Mouse (Mus musculus): Measurements from ENCODE around the gene Eddm3b. TPM values are rescaled to one million over a fixed set of nuclear protein-coding genes. Genes with fewer than 3 reads are reported as not detected.

Gene Eddm3b
- polyA plus RNA-seq, 1 experiment from 2014 or later: not detected

DNA sequence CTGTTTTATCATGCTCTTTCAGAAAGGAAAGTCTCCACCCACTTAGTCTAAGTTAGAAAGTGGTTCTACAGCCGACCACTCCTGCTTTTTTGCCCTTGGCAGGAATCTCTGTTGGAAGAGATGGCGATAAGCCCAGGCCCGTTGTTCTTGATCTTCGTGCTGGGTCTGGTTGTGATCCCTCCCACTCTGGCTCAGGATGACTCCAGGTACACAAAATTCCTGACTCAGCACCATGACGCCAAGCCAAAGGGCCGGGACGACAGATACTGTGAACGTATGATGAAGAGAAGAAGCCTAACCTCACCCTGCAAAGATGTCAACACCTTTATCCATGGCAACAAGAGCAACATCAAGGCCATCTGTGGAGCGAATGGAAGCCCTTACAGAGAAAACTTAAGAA, 12.9 kb upstream of the Eddm3b start:
- DNase-seq (ENCODE audit: low spot score): no peak
- Histone ChIP-seq H3K27ac (no peak overlapping the region), H3K9me3 (replicated peaks) (no peaks in the 10 kb centered on the region), H3K4me3 (no peak overlapping the region), H3K36me3 (no peaks in the 10 kb centered on the region), H3K4me1 (no peaks in the 10 kb centered on the region), H3K27me3 (ENCODE audit: low read depth, poor library complexity, severe bottlenecking) (no peaks in the 10 kb centered on the region)
- 84% methylated on average over 9 of the region's 9 CpGs for WGBS

GRCm38 (mm10) chr14:51103217-51103616, 11.0 kb upstream of the Eddm3b start:
- Histone ChIP-seq H3K4me3 (no peak overlapping the region), H3K9me3 (replicated peaks) (no peaks in the 10 kb centered on the region), H3K36me3 (no peaks in the 10 kb centered on the region), H3K27ac (no peak overlapping the region), H3K4me1 (no peaks in the 10 kb centered on the region), H3K27me3 (ENCODE audit: low read depth, poor library complexity, severe bottlenecking) (no peaks in the 10 kb centered on the region)
- peak; percentile 75 for DNase-seq (ENCODE audit: low spot score)
- 60% methylated on average over 3 of the region's 3 CpGs for WGBS

GRCm38 (mm10) chr14:51104366-51104765, 9.9 kb upstream of the Eddm3b start:
- Histone ChIP-seq H3K27me3 (ENCODE audit: low read depth, poor library complexity, severe bottlenecking) (no peaks in the 10 kb centered on the region), H3K4me1 (no peaks in the 10 kb centered on the region), H3K9me3 (replicated peaks) (no peaks in the 10 kb centered on the region), H3K27ac (no peak overlapping the region), H3K4me3 (no peak overlapping the region), H3K36me3 (no peaks in the 10 kb centered on the region)
- 90% methylated on average over 2 of the region's 2 CpGs for WGBS
- no peak for DNase-seq (ENCODE audit: low spot score)

DNA sequence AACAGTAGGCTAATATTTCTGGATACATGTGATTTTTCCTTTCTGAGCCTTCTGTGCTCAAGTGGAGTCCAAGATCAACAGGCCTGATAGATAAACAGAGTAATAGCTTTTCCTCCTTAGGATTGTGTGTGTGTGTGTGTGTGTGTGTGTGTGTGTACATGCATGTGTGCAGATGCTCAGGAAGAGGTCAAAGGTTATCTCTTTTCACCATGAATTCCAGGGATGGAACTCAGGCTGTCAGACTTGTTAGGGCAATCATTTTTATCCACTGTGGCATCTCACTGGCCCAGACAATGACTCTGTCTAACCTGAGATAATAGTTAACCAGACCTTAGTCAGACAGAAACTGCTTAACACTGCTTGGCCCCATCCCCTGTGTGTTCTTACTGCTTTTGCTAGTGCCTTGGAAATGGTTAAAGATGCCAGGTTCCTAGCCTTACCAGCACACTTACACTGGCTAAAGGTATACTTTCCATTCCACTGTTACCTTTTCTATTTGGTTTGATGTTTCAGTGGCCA, 7.7 kb upstream of the Eddm3b start:
- Histone ChIP-seq H3K27ac (no peak overlapping the region), H3K27me3 (ENCODE audit: low read depth, poor library complexity, severe bottlenecking) (no peaks in the 10 kb centered on the region), H3K36me3 (no peaks in the 10 kb centered on the region), H3K9me3 (replicated peaks) (no peaks in the 10 kb centered on the region), H3K4me3 (no peak overlapping the region), H3K4me1 (no peaks in the 10 kb centered on the region)
- DNase-seq (ENCODE audit: low spot score): no peak

DNA sequence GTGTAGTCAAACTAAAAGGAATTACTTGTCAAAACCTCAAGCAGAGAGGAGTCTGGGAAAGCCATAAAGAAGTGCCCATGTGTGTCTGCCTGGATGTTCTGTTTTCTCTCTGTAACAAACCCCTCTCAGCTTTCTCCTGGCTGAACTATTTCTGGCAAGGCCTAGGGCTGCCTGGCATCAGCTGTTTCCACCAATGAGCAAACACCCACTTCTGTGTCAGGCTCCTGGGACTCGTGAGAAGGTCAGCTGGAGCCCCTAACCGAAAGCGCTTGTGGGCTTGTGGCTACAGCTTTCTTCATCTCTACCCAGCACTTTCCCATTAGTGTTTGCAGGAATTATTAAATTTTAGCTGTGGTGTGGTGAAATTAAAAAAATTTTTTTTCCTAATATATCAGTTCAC, 2.3 kb upstream of the Eddm3b start:
- no peaks in the 10 kb centered on the region for H3K27me3 ChIP-seq (ENCODE audit: low read depth, poor library complexity, severe bottlenecking)
- WGBS: 72% methylated on average over 3 of the region's 3 CpGs
- no peak overlapping the region for H3K4me3 ChIP-seq
- H3K9me3 ChIP-seq (replicated peaks): no peaks in the 10 kb centered on the region
- H3K36me3 ChIP-seq: no peaks in the 10 kb centered on the region
- no peak for DNase-seq (ENCODE audit: low spot score)
- H3K27ac ChIP-seq: no peak overlapping the region
- H3K4me1 ChIP-seq: no peaks in the 10 kb centered on the region

- Histone ChIP-seq H3K4me3 (no peak overlapping the region), H3K4me1 (no peaks in the 10 kb centered on the region), H3K9me3 (replicated peaks) (no peaks in the 10 kb centered on the region), H3K27ac (no peak overlapping the region), H3K36me3 (no peaks in the 10 kb centered on the region), H3K27me3 (ENCODE audit: low read depth, poor library complexity, severe bottlenecking) (no peaks in the 10 kb centered on the region)
- DNase-seq (ENCODE audit: low spot score): no peak
- 42% methylated on average over 9 of the region's 9 CpGs for WGBS
Measured at GRCm38 (mm10) chr14:51113476-51113875, 750 bp upstream of the Eddm3b start.

- no peak for DNase-seq (ENCODE audit: low spot score)
- 91% methylated on average over 6 of the region's 6 CpGs for WGBS
- H3K27me3 ChIP-seq (ENCODE audit: low read depth, poor library complexity, severe bottlenecking): no peaks in the 10 kb centered on the region
- H3K4me3 ChIP-seq: no peak overlapping the region
- no peaks in the 10 kb centered on the region for H3K4me1 ChIP-seq
- no peak overlapping the region for H3K27ac ChIP-seq
- H3K9me3 ChIP-seq (replicated peaks): no peaks in the 10 kb centered on the region
- no peaks in the 10 kb centered on the region for H3K36me3 ChIP-seq
Measured at GRCm38 (mm10) chr14:51125684-51126083, 11.5 kb downstream of the Eddm3b start.

DNA sequence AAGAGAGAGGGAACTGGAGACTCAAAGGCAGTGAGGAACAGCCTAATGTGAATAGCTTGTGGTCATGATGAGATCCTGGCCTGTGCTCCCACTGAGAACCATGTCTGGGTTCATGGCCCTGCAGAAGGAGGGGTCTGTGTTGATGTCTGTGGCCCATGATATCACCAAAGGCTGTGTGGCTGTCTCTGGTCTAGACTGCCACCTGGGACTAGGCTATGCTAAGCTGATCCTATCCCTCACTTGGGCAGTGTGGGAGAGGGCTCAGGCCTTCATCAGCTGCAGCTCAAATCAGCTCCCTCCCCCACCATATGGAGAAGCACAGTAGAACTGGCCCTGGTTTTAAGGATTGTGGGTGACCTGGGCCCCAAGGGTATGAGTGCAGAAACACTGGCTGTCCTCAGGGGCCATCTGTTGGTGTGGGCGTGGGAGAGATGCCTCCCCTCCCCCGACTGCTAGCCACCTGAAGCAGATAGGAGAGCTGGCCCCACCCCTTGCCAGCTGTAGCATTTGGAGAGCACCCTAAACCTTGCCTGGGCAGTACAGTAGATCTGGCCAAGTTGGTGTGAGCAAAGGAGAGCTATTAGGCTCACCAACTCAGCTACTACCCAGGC, 13.5 kb downstream of the Eddm3b start:
- Histone ChIP-seq H3K27ac (no peak overlapping the region), H3K9me3 (replicated peaks) (no peaks in the 10 kb centered on the region), H3K4me3 (no peak overlapping the region), H3K27me3 (ENCODE audit: low read depth, poor library complexity, severe bottlenecking) (no peaks in the 10 kb centered on the region), H3K36me3 (no peaks in the 10 kb centered on the region), H3K4me1 (no peaks in the 10 kb centered on the region)
- WGBS: 60% methylated on average over 2 of the region's 2 CpGs
- no peak for DNase-seq (ENCODE audit: low spot score)

- no peak overlapping the region for H3K27ac ChIP-seq
- no peaks in the 10 kb centered on the region for H3K4me1 ChIP-seq
- no peaks in the 10 kb centered on the region for H3K27me3 ChIP-seq (ENCODE audit: low read depth, poor library complexity, severe bottlenecking)
- H3K36me3 ChIP-seq: no peaks in the 10 kb centered on the region
- DNase-seq (ENCODE audit: low spot score): no peak
- WGBS: 86% methylated on average over 9 of the region's 9 CpGs
- H3K9me3 ChIP-seq (replicated peaks): no peaks in the 10 kb centered on the region
- H3K4me3 ChIP-seq: no peak overlapping the region
Measured at GRCm38 (mm10) chr14:51128775-51129623, 14.8 kb downstream of the Eddm3b start.

DNA sequence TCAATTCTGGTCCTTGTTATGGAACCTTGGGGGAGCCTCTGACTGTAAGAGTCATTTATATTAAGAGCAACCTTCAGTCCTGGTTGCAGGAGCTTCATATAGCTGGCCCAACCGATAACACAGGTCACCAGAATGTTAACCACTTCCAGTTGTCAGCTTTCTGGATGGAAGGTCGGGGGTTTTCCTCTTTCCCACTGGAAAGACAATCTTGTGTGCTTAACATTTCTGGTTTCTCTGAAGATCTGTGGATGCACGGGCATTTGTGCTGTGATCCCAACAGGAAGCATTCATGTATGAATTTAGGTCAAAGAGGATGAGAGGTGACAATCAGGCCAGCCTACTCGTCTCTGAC, 15.4 kb downstream of the Eddm3b start:
- H3K27me3 ChIP-seq (ENCODE audit: low read depth, poor library complexity, severe bottlenecking): no peaks in the 10 kb centered on the region
- 75% methylated on average over 4 of the region's 4 CpGs for whole genome bisulfite sequencing
- no peaks in the 10 kb centered on the region for H3K36me3 ChIP-seq
- no peaks in the 10 kb centered on the region for H3K4me1 ChIP-seq
- no peak overlapping the region for H3K4me3 ChIP-seq
- no peaks in the 10 kb centered on the region for H3K9me3 ChIP-seq (replicated peaks)
- no peak for DNase-seq (ENCODE audit: low spot score)
- no peak overlapping the region for H3K27ac ChIP-seq

- H3K36me3 ChIP-seq: no peaks in the 10 kb centered on the region
- H3K4me1 ChIP-seq: no peaks in the 10 kb centered on the region
- H3K27ac ChIP-seq: no peak overlapping the region
- no peaks in the 10 kb centered on the region for H3K27me3 ChIP-seq (ENCODE audit: low read depth, poor library complexity, severe bottlenecking)
- no peak overlapping the region for H3K4me3 ChIP-seq
- H3K9me3 ChIP-seq (replicated peaks): no peaks in the 10 kb centered on the region
- DNase-seq (ENCODE audit: low spot score): no peak
- WGBS: 91% methylated on average over 9 of the region's 9 CpGs
Measured at GRCm38 (mm10) chr14:51130315-51130940, 16.2 kb downstream of the Eddm3b start.

DNA sequence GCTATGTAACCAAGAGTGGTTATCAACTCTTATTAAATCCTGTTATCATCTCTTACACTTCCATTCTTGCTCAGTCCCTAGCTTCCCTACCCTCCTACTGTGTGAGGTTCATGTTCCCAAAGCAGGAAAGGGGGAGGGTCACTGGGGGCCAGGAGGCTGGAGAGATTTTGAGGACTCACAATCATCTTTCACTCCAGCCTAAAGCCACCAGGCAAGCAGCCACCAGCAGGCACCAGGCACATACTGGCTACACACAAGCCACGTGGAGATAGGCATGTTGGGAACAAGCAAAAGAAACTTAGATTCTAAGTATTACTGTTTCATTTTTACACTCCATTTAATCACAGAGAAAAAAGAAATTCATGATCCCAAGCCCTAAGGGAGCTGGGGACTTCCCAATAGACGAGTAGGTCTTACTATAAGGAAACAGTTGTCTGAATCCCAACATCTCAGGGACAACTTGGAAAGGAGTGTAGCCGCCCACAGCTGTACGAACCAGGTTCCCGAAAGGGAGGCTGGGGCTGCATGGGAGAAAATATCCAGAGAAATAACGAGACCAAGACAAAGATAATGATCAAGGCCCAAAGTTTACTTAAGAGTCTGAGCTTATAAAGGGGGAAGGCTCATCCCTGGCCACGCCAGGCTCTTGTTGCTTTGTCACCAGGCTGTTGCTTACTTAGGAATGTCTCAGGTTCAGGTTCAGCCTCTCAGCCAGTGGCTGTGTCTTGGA, 17.0 kb downstream of the Eddm3b start:
- H3K27ac ChIP-seq: no peak overlapping the region
- H3K27me3 ChIP-seq (ENCODE audit: low read depth, poor library complexity, severe bottlenecking): no peaks in the 10 kb centered on the region
- WGBS: 87% methylated on average over 7 of the region's 7 CpGs

GRCm38 (mm10) chr14:51132372-51132771, 18.1 kb downstream of the Eddm3b start:
- H3K9me3 ChIP-seq (replicated peaks): no peaks in the 10 kb centered on the region
- no peaks in the 10 kb centered on the region for H3K36me3 ChIP-seq
- H3K27ac ChIP-seq: no peak overlapping the region
- no peaks in the 10 kb centered on the region for H3K27me3 ChIP-seq (ENCODE audit: low read depth, poor library complexity, severe bottlenecking)
- WGBS: 93% methylated on average over 4 of the region's 4 CpGs
- no peaks in the 10 kb centered on the region for H3K4me1 ChIP-seq
- DNase-seq (ENCODE audit: low spot score): no peak
- no peak overlapping the region for H3K4me3 ChIP-seq

More for the DNA sequence above, 17.0 kb downstream of the Eddm3b start:
- no peaks in the 10 kb centered on the region for H3K9me3 ChIP-seq (replicated peaks)
- no peaks in the 10 kb centered on the region for H3K36me3 ChIP-seq
- no peak for DNase-seq (ENCODE audit: low spot score)
- no peaks in the 10 kb centered on the region for H3K4me1 ChIP-seq
- no peak overlapping the region for H3K4me3 ChIP-seq
